Mouse (Mus musculus) cerebellum, adult 8-10 months (tissue): Measurements from ENCODE around the gene Gm12166.

Experiments used
- DNase-seq: peaks from one replicate; pipeline ENCODE4 v3.0.0; 2022

Gene Gm12166

GRCm38 (mm10) chr11:46052105-46052659 is at the start of gene Gm12166:
Gene Gm12166 (minus strand): TSS chr11:46052321.
- DNase-seq = peak; percentile 48

GRCm38 (mm10) chr11:46097062-46097461 is 44.9 kb upstream of the Gm12166 start:
- DNase-seq = peak; percentile 45

GRCm38 (mm10) chr11:46096265-46096649 is 44.1 kb upstream of the Gm12166 start:
- no peak for DNase-seq

GRCm38 (mm10) chr11:46095477-46096264 is 43.5 kb upstream of the Gm12166 start:
- DNase-seq = no peak

- no peak for DNase-seq
These were observed 40.0 kb upstream of the Gm12166 start for GRCm38 (mm10) chr11:46092121-46092520.

- no peak for DNase-seq
These were observed 39.0 kb upstream of the Gm12166 start for GRCm38 (mm10) chr11:46090951-46091667.

- DNase-seq = no peak
These were observed 38.1 kb upstream of the Gm12166 start for GRCm38 (mm10) chr11:46090036-46090725.

- no peak for DNase-seq
These were observed 37.1 kb upstream of the Gm12166 start for GRCm38 (mm10) chr11:46089081-46089713.

GRCm38 (mm10) chr11:46086446-46086845 is 34.3 kb upstream of the Gm12166 start:
- no peak for DNase-seq

- no peak for DNase-seq
These were observed 33.5 kb upstream of the Gm12166 start for GRCm38 (mm10) chr11:46085398-46086163.

GRCm38 (mm10) chr11:46084568-46084967 is 32.4 kb upstream of the Gm12166 start:
- no peak for DNase-seq

- DNase-seq = no peak
These were observed 31.8 kb upstream of the Gm12166 start for GRCm38 (mm10) chr11:46083835-46084444.

GRCm38 (mm10) chr11:46083405-46083804 is 31.3 kb upstream of the Gm12166 start:
- no peak for DNase-seq

GRCm38 (mm10) chr11:46081075-46081474 is 29.0 kb upstream of the Gm12166 start:
- no peak for DNase-seq

GRCm38 (mm10) chr11:46077732-46078375 is 25.7 kb upstream of the Gm12166 start:
- no peak for DNase-seq

GRCm38 (mm10) chr11:46077304-46077703 is 25.2 kb upstream of the Gm12166 start:
- DNase-seq = no peak

- no peak for DNase-seq
These were observed 24.5 kb upstream of the Gm12166 start for GRCm38 (mm10) chr11:46076442-46077158.

GRCm38 (mm10) chr11:46075507-46075906 is 23.4 kb upstream of the Gm12166 start:
- no peak for DNase-seq

GRCm38 (mm10) chr11:46073850-46074688 is 21.9 kb upstream of the Gm12166 start:
- no peak for DNase-seq
